In the genomic region with DNA sequence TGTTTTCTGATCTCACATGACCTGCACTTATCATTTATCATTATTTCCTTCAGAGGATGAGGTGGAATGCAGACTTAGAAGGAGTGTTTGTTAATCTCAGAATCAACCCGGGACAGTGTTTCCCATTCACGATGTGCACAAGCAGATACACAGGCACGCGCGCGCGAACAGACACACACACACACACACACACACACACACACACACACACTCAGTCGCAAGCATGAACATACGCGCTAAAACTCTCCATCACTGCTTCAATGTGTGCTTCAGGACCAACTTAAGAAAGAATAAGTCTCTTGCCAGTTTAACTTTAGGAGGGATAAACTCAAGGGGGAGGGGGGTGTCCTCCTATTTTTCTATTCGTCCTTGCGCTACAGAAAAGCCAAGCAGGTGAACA, we compare ENCODE assay signal across 10 mouse cellular contexts. TPM values are rescaled to one million over a fixed set of nuclear protein-coding genes. Genes with fewer than 3 reads are reported as not detected.
DNase-seq lines count a peak whose midpoint lies in the region; ATAC-seq lines count a peak whose summit lies in the region.
"Had no signal": no experiment of that assay in that cellular context is flagged by ENCODE, and none has a peak within 500 bp of the region (broad histone marks: within the 10 kb centered on the region; RNA-seq: fewer than 3 reads in every experiment).

No protein-coding gene starts in this region.

- peak; percentile 4 to 9 for DNase-seq in frontal cortex, adult 2 months (ENCODE audit: extremely low spot score in 1 of 2, low spot score in 1 of 2)
- peak; percentile 12 for DNase-seq in right cerebral cortex, adult 18-20 months
- no peak for DNase-seq in right cerebral cortex, postnatal 14 days
- DNase-seq in limb, embryonic 10.5 days (ENCODE audit: low spot score): peak; percentile 28
- DNase-seq in urinary bladder, postnatal 25 days (ENCODE audit: low spot score): no peak
- no peak for DNase-seq in gastrocnemius, postnatal 10 days

- H3K27me3 ChIP-seq in limb, embryonic 10.5 days (ENCODE audit: low read depth, poor library complexity, severe bottlenecking): peaks cover 41% of the 10 kb centered on the region
- H3K27me3 ChIP-seq in stomach, embryonic 16.5 days (ENCODE audit: control insufficient read depth, insufficient read depth, low read length): no peaks in the 10 kb centered on the region; the same call in 1 of the 2 replicates

- H3K36me3 ChIP-seq in limb, embryonic 10.5 days: no peaks in the 10 kb centered on the region
- no peaks in the 10 kb centered on the region for H3K36me3 ChIP-seq in stomach, embryonic 16.5 days (ENCODE audit: control insufficient read depth, insufficient read depth, low read length)
- H3K36me3 ChIP-seq: liver, embryonic 15.5 days had no signal

- WGBS in limb, embryonic 10.5 days: 8% methylated on average over 12 of the region's 12 CpGs
- 14% methylated on average over 12 of the region's 12 CpGs for WGBS in stomach, embryonic 16.5 days

- peak overlapping the region; percentile 55 for H3K4me2 ChIP-seq in stomach, embryonic 16.5 days (ENCODE audit: low read depth, low read length)
- H3K4me2 ChIP-seq: liver, embryonic 15.5 days had no signal

- no peak for ATAC-seq in frontal cortex, adult (ENCODE audit: low TSS enrichment)
- no peak for ATAC-seq in stomach, embryonic 16.5 days (ENCODE audit: insufficient read depth, low FRiP score)

- H3K27ac ChIP-seq in limb, embryonic 10.5 days: no peak overlapping the region
- H3K27ac ChIP-seq in stomach, embryonic 16.5 days (ENCODE audit: low read length): no peak overlapping the region
- H3K27ac ChIP-seq: liver, embryonic 15.5 days had no signal

- H3K9ac ChIP-seq in stomach, embryonic 16.5 days (ENCODE audit: low read length): no peak overlapping the region
- H3K9ac ChIP-seq: liver, embryonic 15.5 days had no signal

- H3K4me3 ChIP-seq in limb, embryonic 10.5 days: peak overlapping the region; percentile 43
- H3K4me3 ChIP-seq in stomach, embryonic 16.5 days (replicated peaks; ENCODE audit: low read length): peak overlapping the region; percentile 45
- H3K4me3 ChIP-seq: liver, embryonic 15.5 days had no signal

- H3K9me3 ChIP-seq in limb, embryonic 10.5 days (replicated peaks): no peaks in the 10 kb centered on the region
- no peaks in the 10 kb centered on the region for H3K9me3 ChIP-seq in stomach, embryonic 16.5 days (replicated peaks; ENCODE audit: control insufficient read depth, low read length)
- H3K9me3 ChIP-seq: liver, embryonic 15.5 days had no signal

- no peaks in the 10 kb centered on the region for H3K4me1 ChIP-seq in limb, embryonic 10.5 days
- no peaks in the 10 kb centered on the region for H3K4me1 ChIP-seq in stomach, embryonic 16.5 days (ENCODE audit: control insufficient read depth, insufficient read depth, low read length)
- H3K4me1 ChIP-seq: liver, embryonic 15.5 days had no signal

RNA-seq across cellular contexts. Expression of a gene that starts 0.4 kb away (rescaled TPM):
- 11.9 and 14.6 TPM in 2 replicates for polyA plus RNA-seq in frontal cortex, adult 2 months (2012; rRNA removed)
- 0.15 and 0.21 TPM in 2 replicates for polyA plus RNA-seq in limb, embryonic 10.5 days (2016; fragmentation: Nextera tagmentation; extraction: Ambion mirVana)
- 2.4 and 2.6 TPM in 2 replicates for polyA plus RNA-seq in stomach, embryonic 16.5 days (2015; fragmentation: Nextera tagmentation; extraction: Ambion mirVana)
- under 1 TPM; 0.25 to 0.40 TPM for total RNA-seq in gastrocnemius, postnatal 10 days (2021)
- polyA plus RNA-seq: C2C12 had no signal

Comparison
In these comparisons a context has a peak if more than half of its experiments do, and no peak if none do; other contexts are left out.
1. DNase-seq: peak in frontal cortex, adult 2 months (2 of 2), right cerebral cortex, adult 18-20 months (single experiment) and limb, embryonic 10.5 days (single experiment); none in right cerebral cortex, postnatal 14 days (single experiment), urinary bladder, postnatal 25 days (single experiment) and gastrocnemius, postnatal 10 days (single experiment).